Mouse (Mus musculus): ENCODE results near the gene Acvr1. TPM values are rescaled to one million over a fixed set of nuclear protein-coding genes. Genes with fewer than 3 reads are reported as not detected.

Gene Acvr1
- polyA plus RNA-seq, 1 experiment, result 18.7 TPM

DNA sequence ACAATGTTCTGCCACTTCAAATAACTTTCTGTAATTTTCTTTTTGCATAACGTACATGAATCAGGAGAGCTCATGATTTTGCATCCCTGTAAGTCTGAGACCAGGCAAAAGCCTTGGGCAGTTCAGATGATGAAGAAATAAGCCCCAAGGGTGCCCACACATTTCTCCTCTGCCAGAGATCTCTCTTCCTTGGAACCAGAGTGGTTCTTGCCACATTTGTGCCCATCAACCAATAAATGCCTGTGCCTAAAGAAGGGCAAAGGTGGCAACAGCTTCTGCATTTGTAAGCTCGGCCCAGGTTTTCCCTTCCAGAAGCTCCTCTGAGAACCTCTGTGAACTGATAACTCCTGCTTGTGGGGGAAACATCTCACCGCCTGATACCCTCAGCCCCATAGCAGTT is 212.6 kb downstream of the Acvr1 start:
- Histone ChIP-seq H3K27ac (ENCODE audit: insufficient read depth, low read length) (no peak overlapping the region), H3K4me1 (ENCODE audit: control insufficient read depth, insufficient read depth, low read length) (no peaks in the 10 kb centered on the region), H3K4me3 (replicated peaks; ENCODE audit: insufficient read depth, low read depth, low read length) (no peak overlapping the region), H3K27me3 (ENCODE audit: control insufficient read depth, insufficient read depth, low read length) (no peaks in the 10 kb centered on the region)
- 95% methylated on average over 3 of the region's 3 CpGs for WGBS
- no peak for DNase-seq
- no peak for TF ChIP-seq POLR2A (IDR thresholded peaks at IDR 0.05; ENCODE audit: borderline replicate concordance, insufficient read depth, low read length)
- TF ChIP-seq CTCF (IDR thresholded peaks at IDR 0.05; ENCODE audit: borderline replicate concordance, insufficient read depth, low read depth, low read length), result no peak

DNA sequence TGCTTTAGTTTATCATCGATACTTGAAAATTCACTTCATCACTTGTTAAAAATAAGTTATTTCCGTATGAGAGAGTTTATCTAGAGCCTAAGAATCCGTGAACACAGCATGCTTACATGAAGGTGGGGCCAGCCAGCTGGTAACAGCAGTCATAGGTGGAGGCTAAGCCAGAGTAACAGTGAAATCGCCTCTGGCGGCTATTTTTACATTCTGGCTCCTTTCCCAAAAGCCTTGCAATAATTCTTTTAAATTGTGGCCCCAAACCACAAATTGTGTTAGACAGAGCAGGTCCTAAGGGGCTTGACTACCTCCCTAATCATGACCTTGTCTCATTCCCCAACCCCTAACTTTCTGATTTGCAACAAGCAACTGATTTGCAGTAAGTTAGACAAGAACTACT is 214.1 kb downstream of the Acvr1 start:
- no peak for DNase-seq
- WGBS, result 81% methylated on average over 5 of the region's 5 CpGs
- no peaks in the 10 kb centered on the region for H3K4me1 ChIP-seq (ENCODE audit: control insufficient read depth, insufficient read depth, low read length)

DNA sequence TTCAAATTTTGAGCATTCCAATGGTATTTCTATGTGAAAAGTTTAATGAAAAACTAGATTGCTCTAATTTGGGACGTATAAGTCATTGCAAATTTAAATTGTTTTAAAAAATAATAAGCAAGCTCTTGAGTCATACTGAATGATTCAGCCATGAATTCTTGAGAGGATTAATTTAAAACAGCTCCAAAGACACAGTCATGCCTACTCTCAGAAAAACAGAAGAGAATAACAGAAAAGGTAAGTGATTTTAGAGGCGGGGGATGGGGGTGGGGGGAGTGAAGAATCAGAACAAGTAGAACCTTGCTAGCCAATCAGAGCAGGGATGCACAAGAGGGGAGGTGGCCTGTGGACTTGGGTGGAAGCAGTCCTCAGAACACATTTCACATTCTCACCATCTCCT is 216.3 kb downstream of the Acvr1 start:
- H3K4me3 ChIP-seq (replicated peaks; ENCODE audit: insufficient read depth, low read depth, low read length), result no peak overlapping the region

More for the DNA sequence above, 214.1 kb downstream of the Acvr1 start:
- no peaks in the 10 kb centered on the region for H3K27me3 ChIP-seq (ENCODE audit: control insufficient read depth, insufficient read depth, low read length)
- H3K27ac ChIP-seq (ENCODE audit: insufficient read depth, low read length), result no peak overlapping the region
- no peak overlapping the region for H3K4me3 ChIP-seq (replicated peaks; ENCODE audit: insufficient read depth, low read depth, low read length)
- TF ChIP-seq POLR2A (IDR thresholded peaks at IDR 0.05; ENCODE audit: borderline replicate concordance, insufficient read depth, low read length), result no peak
- no peak for TF ChIP-seq CTCF (IDR thresholded peaks at IDR 0.05; ENCODE audit: borderline replicate concordance, insufficient read depth, low read depth, low read length)

More for the DNA sequence above, 216.3 kb downstream of the Acvr1 start:
- DNase-seq, result no peak
- TF ChIP-seq POLR2A (IDR thresholded peaks at IDR 0.05; ENCODE audit: borderline replicate concordance, insufficient read depth, low read length) (no peak), CTCF (IDR thresholded peaks at IDR 0.05; ENCODE audit: borderline replicate concordance, insufficient read depth, low read depth, low read length) (no peak)
- no peaks in the 10 kb centered on the region for H3K27me3 ChIP-seq (ENCODE audit: control insufficient read depth, insufficient read depth, low read length)
- no peak overlapping the region for H3K27ac ChIP-seq (ENCODE audit: insufficient read depth, low read length)
- WGBS, result 92% methylated on average over 2 of the region's 2 CpGs
- no peaks in the 10 kb centered on the region for H3K4me1 ChIP-seq (ENCODE audit: control insufficient read depth, insufficient read depth, low read length)

Other genes starting within 250 kb of the Acvr1 start
- gene Acvr1c, start 209.3 kb downstream of the Acvr1 start, polyA plus RNA-seq (2012; rRNA removed), result 2.3 and 2.4 TPM in 2 replicates
- gene Gm17409, start 97.0 kb downstream of the Acvr1 start, polyA plus RNA-seq (2012; rRNA removed), result not detected in 2 replicates
- 27.2 and 38.2 TPM in 2 replicates for gene Upp2, start 141 bp upstream of the Acvr1 start, polyA plus RNA-seq (2012; rRNA removed)